Mouse (Mus musculus): ENCODE results near the gene Gtf3a. TPM values are rescaled to one million over a fixed set of nuclear protein-coding genes. Genes with fewer than 3 reads are reported as not detected.
"Not testable (repeated sequence)": the region's sequence is repeated elsewhere in the genome, so short reads cannot be mapped to it uniquely, and the experiment has no call there.

Gene Gtf3a
- polyA plus RNA-seq, 1 experiment = 55.6 TPM

- H3K4me1 ChIP-seq (ENCODE audit: control insufficient read depth, insufficient read depth, low read length) = no peaks in the 10 kb centered on the region
- no peak overlapping the region for H3K27ac ChIP-seq (ENCODE audit: insufficient read depth, low read length)
- H3K4me3 ChIP-seq (ENCODE audit: insufficient read depth, low read length) = no peak overlapping the region
- TF ChIP-seq POLR2A (IDR thresholded peaks at IDR 0.05; ENCODE audit: extremely low read depth, insufficient read depth, low read length) (no peak), CTCF (IDR thresholded peaks at IDR 0.05; ENCODE audit: extremely low read depth, insufficient read depth, low read length) (peak; percentile 81)
Measured at GRCm38 (mm10) chr5:146914088-146914766, 34.2 kb upstream of the Gtf3a start.

- no peaks in the 10 kb centered on the region for H3K4me1 ChIP-seq (ENCODE audit: control insufficient read depth, insufficient read depth, low read length)
- TF ChIP-seq POLR2A (IDR thresholded peaks at IDR 0.05; ENCODE audit: extremely low read depth, insufficient read depth, low read length) (no peak), CTCF (IDR thresholded peaks at IDR 0.05; ENCODE audit: extremely low read depth, insufficient read depth, low read length) (no peak)
- H3K4me3 ChIP-seq (ENCODE audit: insufficient read depth, low read length) = no peak overlapping the region
- H3K27ac ChIP-seq (ENCODE audit: insufficient read depth, low read length) = no peak overlapping the region
Measured at GRCm38 (mm10) chr5:146916273-146916672, 32.2 kb upstream of the Gtf3a start.

DNA sequence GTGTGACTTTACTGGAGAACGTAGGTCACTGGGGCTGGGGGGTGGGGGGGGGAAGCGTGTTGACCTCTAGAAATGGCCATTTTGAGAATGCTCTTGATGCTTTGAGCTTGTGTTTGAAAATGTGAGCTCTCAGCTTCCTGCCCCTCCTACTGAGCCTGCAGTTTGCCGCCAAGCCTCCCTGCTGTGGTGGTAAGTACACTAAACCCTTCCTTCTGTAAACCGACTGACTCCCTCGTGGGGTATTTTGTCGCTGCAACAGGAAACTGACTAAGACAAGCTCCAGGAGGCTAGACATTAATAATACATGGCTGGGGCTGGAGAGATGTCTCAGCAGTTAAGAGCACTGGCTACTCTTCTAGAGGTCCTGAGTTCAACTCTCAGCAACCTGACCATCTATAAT, 31.7 kb upstream of the Gtf3a start:
- Histone ChIP-seq H3K4me3 (ENCODE audit: insufficient read depth, low read length) (no peak overlapping the region), H3K4me1 (ENCODE audit: control insufficient read depth, insufficient read depth, low read length) (no peaks in the 10 kb centered on the region), H3K27ac (ENCODE audit: insufficient read depth, low read length) (no peak overlapping the region)
- no peak for TF ChIP-seq POLR2A (IDR thresholded peaks at IDR 0.05; ENCODE audit: extremely low read depth, insufficient read depth, low read length)
- TF ChIP-seq CTCF (IDR thresholded peaks at IDR 0.05; ENCODE audit: extremely low read depth, insufficient read depth, low read length) = no peak

GRCm38 (mm10) chr5:146917357-146917756, 31.1 kb upstream of the Gtf3a start:
- not testable (repeated sequence) for H3K4me1 ChIP-seq (ENCODE audit: control insufficient read depth, insufficient read depth, low read length); H3K4me3 ChIP-seq (ENCODE audit: insufficient read depth, low read length); H3K27ac ChIP-seq (ENCODE audit: insufficient read depth, low read length)

DNA sequence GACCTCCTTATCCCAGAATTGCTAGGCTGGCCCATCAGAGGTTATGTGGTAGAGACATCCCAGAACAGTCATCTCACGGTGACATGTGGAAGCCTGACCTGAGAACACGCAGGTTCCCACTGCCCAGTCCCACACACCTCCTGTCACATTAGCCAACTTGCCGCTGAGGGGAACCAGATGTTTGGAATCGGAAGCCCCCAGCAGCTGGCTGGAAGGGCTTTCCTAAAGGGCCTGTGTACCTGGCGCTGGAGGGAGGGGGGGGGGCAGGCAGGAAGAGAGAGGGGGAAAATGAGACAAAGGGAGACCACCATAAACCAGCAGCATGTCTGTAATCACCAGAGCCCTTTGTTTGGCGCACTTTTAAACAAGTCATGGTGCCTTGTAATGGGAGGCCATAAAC, 28.6 kb upstream of the Gtf3a start:
- TF ChIP-seq CTCF (IDR thresholded peaks at IDR 0.05; ENCODE audit: extremely low read depth, insufficient read depth, low read length) = no peak
- TF ChIP-seq POLR2A (IDR thresholded peaks at IDR 0.05; ENCODE audit: extremely low read depth, insufficient read depth, low read length) = no peak
- Histone ChIP-seq H3K4me3 (ENCODE audit: insufficient read depth, low read length) (no peak overlapping the region), H3K4me1 (ENCODE audit: control insufficient read depth, insufficient read depth, low read length) (no peaks in the 10 kb centered on the region), H3K27ac (ENCODE audit: insufficient read depth, low read length) (no peak overlapping the region)

GRCm38 (mm10) chr5:146920314-146921161, 27.9 kb upstream of the Gtf3a start:
- Histone ChIP-seq H3K27ac (ENCODE audit: insufficient read depth, low read length) (no peak overlapping the region), H3K4me1 (ENCODE audit: control insufficient read depth, insufficient read depth, low read length) (no peaks in the 10 kb centered on the region), H3K4me3 (ENCODE audit: insufficient read depth, low read length) (no peak overlapping the region)
- TF ChIP-seq CTCF (IDR thresholded peaks at IDR 0.05; ENCODE audit: extremely low read depth, insufficient read depth, low read length) (no peak), POLR2A (IDR thresholded peaks at IDR 0.05; ENCODE audit: extremely low read depth, insufficient read depth, low read length) (no peak)

DNA sequence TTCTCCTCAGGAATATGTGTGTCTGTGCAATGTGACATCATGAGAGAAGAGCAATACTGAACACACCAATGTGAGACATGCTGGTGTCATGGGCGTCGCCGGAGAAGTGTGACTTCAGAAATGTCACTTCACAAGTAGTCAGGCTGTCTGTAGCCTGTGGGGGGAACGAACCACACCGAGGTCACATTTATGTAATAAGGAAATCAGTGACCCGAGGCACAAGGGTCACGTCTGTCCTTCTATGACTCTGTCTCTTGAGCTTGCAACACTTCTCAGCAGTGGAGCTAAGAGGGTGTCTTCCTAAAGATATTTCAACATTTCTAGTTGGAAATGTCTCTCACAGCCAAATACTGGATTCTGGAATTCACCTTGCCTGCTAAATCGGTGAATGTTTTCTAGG, 27.2 kb upstream of the Gtf3a start:
- Histone ChIP-seq H3K4me1 (ENCODE audit: control insufficient read depth, insufficient read depth, low read length) (no peaks in the 10 kb centered on the region), H3K27ac (ENCODE audit: insufficient read depth, low read length) (no peak overlapping the region), H3K4me3 (ENCODE audit: insufficient read depth, low read length) (no peak overlapping the region)
- no peak for TF ChIP-seq CTCF (IDR thresholded peaks at IDR 0.05; ENCODE audit: extremely low read depth, insufficient read depth, low read length)

- no peak overlapping the region for H3K27ac ChIP-seq (ENCODE audit: insufficient read depth, low read length)
- H3K4me3 ChIP-seq (ENCODE audit: insufficient read depth, low read length) = no peak overlapping the region
- H3K4me1 ChIP-seq (ENCODE audit: control insufficient read depth, insufficient read depth, low read length) = no peaks in the 10 kb centered on the region
- TF ChIP-seq CTCF (IDR thresholded peaks at IDR 0.05; ENCODE audit: extremely low read depth, insufficient read depth, low read length) (no peak), POLR2A (IDR thresholded peaks at IDR 0.05; ENCODE audit: extremely low read depth, insufficient read depth, low read length) (no peak)
Measured at GRCm38 (mm10) chr5:146923547-146923946, 24.9 kb upstream of the Gtf3a start.

- TF ChIP-seq CTCF (IDR thresholded peaks at IDR 0.05; ENCODE audit: extremely low read depth, insufficient read depth, low read length) (no peak), POLR2A (IDR thresholded peaks at IDR 0.05; ENCODE audit: extremely low read depth, insufficient read depth, low read length) (no peak)
Measured at GRCm38 (mm10) chr5:146926673-146927072, 21.8 kb upstream of the Gtf3a start.

DNA sequence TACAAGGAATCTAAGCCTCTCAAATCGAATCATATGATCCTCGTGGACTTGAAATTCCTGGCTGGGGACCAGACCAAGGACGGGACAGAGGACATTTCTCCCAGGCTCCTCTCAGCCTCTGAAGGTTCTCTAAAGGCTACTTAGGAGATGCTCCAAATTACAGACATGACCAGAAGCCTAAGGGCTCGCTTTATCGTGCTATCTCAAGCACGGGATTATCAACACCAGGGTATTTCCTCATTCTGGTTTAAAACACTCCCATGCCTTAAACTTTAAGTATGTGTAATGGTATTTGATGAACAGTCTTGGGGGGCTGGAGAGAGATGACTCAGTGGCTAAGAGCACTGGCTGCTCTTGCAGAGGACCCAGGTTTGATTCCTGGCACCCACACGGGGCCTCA, 17.0 kb upstream of the Gtf3a start:
- no peak for TF ChIP-seq POLR2A (IDR thresholded peaks at IDR 0.05; ENCODE audit: extremely low read depth, insufficient read depth, low read length)
- TF ChIP-seq CTCF (IDR thresholded peaks at IDR 0.05; ENCODE audit: extremely low read depth, insufficient read depth, low read length) = no peak
- Histone ChIP-seq H3K27ac (ENCODE audit: insufficient read depth, low read length) (no peak overlapping the region), H3K4me3 (ENCODE audit: insufficient read depth, low read length) (no peak overlapping the region)

More at GRCm38 (mm10) chr5:146926673-146927072, 21.8 kb upstream of the Gtf3a start:
- Histone ChIP-seq H3K27ac (ENCODE audit: insufficient read depth, low read length) (no peak overlapping the region), H3K4me3 (ENCODE audit: insufficient read depth, low read length) (no peak overlapping the region), H3K4me1 (ENCODE audit: control insufficient read depth, insufficient read depth, low read length) (no peaks in the 10 kb centered on the region)

More for the DNA sequence above, 17.0 kb upstream of the Gtf3a start:
- H3K4me1 ChIP-seq (ENCODE audit: control insufficient read depth, insufficient read depth, low read length) = no peaks in the 10 kb centered on the region

Measured in cortical plate, adult 2 months (tissue).